Mouse (Mus musculus): Measurements from ENCODE around the gene Rmnd5a. TPM values are rescaled to one million over a fixed set of nuclear protein-coding genes. Genes with fewer than 3 reads are reported as not detected.

The Rmnd5a gene
- total RNA-seq, 1 experiment = 52.3 TPM

DNA sequence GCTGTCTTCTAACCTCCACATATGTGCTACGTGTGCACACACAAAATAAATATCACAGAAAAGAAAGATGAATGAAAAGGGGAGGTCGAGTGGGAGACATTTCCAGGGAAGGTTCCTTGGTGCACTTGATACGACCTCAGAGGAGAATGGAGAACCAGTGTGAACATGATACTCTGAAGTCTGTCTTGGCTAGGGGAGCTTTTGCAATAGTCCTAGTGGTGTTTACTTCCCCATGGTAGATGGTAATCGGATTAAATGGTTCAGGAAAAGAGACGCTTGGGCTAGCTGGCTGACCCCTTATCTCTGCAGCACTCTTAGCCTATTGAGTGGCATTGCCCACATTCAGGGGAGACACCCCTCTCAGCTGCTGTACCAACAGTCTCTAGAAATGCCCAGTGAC is 36.3 kb upstream of the Rmnd5a start:
- H3K9me3 ChIP-seq (ENCODE audit: control insufficient read depth, insufficient read depth, low read depth, low read length) = no peaks in the 10 kb centered on the region
- no peaks in the 10 kb centered on the region for H3K4me1 ChIP-seq (ENCODE audit: control insufficient read depth in 2 of 2, insufficient read depth in 2 of 2, low read length in 2 of 2, poor library complexity in 1 of 2)
- no peak overlapping the region for H3K9ac ChIP-seq (ENCODE audit: insufficient read depth, low read depth, low read length, poor library complexity, severe bottlenecking)
- no peak for DNase-seq (ENCODE audit: low read depth, low spot score)
- no peaks in the 10 kb centered on the region for H3K36me3 ChIP-seq (ENCODE audit: control insufficient read depth, insufficient read depth, low read length, poor library complexity, severe bottlenecking)
- no peak overlapping the region for H3K4me3 ChIP-seq (ENCODE audit: insufficient read depth in 1 of 2, low read depth in 1 of 2, low read length in 2 of 2, poor library complexity in 1 of 2, severe bottlenecking in 1 of 2)
- no peak overlapping the region for H3K27ac ChIP-seq (ENCODE audit: insufficient read depth, low read depth, low read length, poor library complexity, severe bottlenecking)
- TF ChIP-seq ZNF384 (IDR thresholded peaks at IDR 0.05; ENCODE audit: low read depth, low read length) (no peak), MAFK (IDR thresholded peaks at IDR 0.05; ENCODE audit: insufficient read depth, low read depth, low read length) (no peak), HCFC1 (IDR thresholded peaks at IDR 0.05; ENCODE audit: borderline replicate concordance, insufficient read depth, low read length) (no peak), ZC3H11A (IDR thresholded peaks at IDR 0.05; ENCODE audit: borderline replicate concordance, low read depth, low read length) (no peak), CHD2 (IDR thresholded peaks at IDR 0.05; ENCODE audit: low read depth, low read length) (no peak)
- in situ Hi-C loops (cut with MboI; ENCODE audit: low sequenced_read_pairs in 2 of 2, unreplicated experiment in 2 of 2) = no loop called here

DNA sequence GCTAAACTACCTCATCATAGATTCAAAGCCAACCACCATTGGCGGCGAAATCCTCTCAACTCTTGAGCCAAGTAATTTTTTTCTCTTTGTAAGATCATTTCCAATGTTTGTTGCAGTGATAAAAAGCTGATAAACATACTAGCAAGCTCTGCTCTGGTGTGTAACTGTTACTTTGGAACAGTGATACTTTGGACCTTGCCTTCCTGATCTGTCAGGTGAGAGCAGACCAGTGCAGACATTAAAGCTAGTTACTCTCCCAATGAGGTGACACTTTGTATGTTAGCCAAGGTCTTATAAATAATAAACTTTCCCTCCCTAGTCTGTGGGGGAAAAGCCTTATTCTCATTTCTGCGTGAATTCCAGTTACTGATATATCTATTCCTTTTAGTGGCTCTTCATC is 35.2 kb upstream of the Rmnd5a start:
- Histone ChIP-seq H3K27ac (ENCODE audit: insufficient read depth, low read depth, low read length, poor library complexity, severe bottlenecking) (no peak overlapping the region), H3K9me3 (ENCODE audit: control insufficient read depth, insufficient read depth, low read depth, low read length) (no peaks in the 10 kb centered on the region), H3K4me3 (ENCODE audit: insufficient read depth in 1 of 2, low read depth in 1 of 2, low read length in 2 of 2, poor library complexity in 1 of 2, severe bottlenecking in 1 of 2) (no peak overlapping the region), H3K9ac (ENCODE audit: insufficient read depth, low read depth, low read length, poor library complexity, severe bottlenecking) (no peak overlapping the region), H3K4me1 (ENCODE audit: control insufficient read depth in 2 of 2, insufficient read depth in 2 of 2, low read length in 2 of 2, poor library complexity in 1 of 2) (no peaks in the 10 kb centered on the region), H3K36me3 (ENCODE audit: control insufficient read depth, insufficient read depth, low read length, poor library complexity, severe bottlenecking) (no peaks in the 10 kb centered on the region)
- DNase-seq (ENCODE audit: low read depth, low spot score) = no peak
- TF ChIP-seq ZNF384 (IDR thresholded peaks at IDR 0.05; ENCODE audit: low read depth, low read length) = no peak
- no peak for TF ChIP-seq CHD2 (IDR thresholded peaks at IDR 0.05; ENCODE audit: low read depth, low read length)
- in situ Hi-C loops (cut with MboI; ENCODE audit: low sequenced_read_pairs in 2 of 2, unreplicated experiment in 2 of 2) = no loop called here

- no peak for TF ChIP-seq CHD2 (IDR thresholded peaks at IDR 0.05; ENCODE audit: low read depth, low read length)
- TF ChIP-seq ZC3H11A (IDR thresholded peaks at IDR 0.05; ENCODE audit: borderline replicate concordance, low read depth, low read length) = no peak
- no peak for TF ChIP-seq MAFK (IDR thresholded peaks at IDR 0.05; ENCODE audit: insufficient read depth, low read depth, low read length)
- no peak for TF ChIP-seq ZNF384 (IDR thresholded peaks at IDR 0.05; ENCODE audit: low read depth, low read length)
- no peak for TF ChIP-seq HCFC1 (IDR thresholded peaks at IDR 0.05; ENCODE audit: borderline replicate concordance, insufficient read depth, low read length)
- H3K9ac ChIP-seq (ENCODE audit: insufficient read depth, low read depth, low read length, poor library complexity, severe bottlenecking) = no peak overlapping the region
- no peaks in the 10 kb centered on the region for H3K36me3 ChIP-seq (ENCODE audit: control insufficient read depth, insufficient read depth, low read length, poor library complexity, severe bottlenecking)
- no peak for DNase-seq (ENCODE audit: low read depth, low spot score)
- H3K9me3 ChIP-seq (ENCODE audit: control insufficient read depth, insufficient read depth, low read depth, low read length) = no peaks in the 10 kb centered on the region
- no peaks in the 10 kb centered on the region for H3K4me1 ChIP-seq (ENCODE audit: control insufficient read depth in 2 of 2, insufficient read depth in 2 of 2, low read length in 2 of 2, poor library complexity in 1 of 2)
- in situ Hi-C loops (cut with MboI; ENCODE audit: low sequenced_read_pairs in 2 of 2, unreplicated experiment in 2 of 2) = no loop called here
- no peak overlapping the region for H3K27ac ChIP-seq (ENCODE audit: insufficient read depth, low read depth, low read length, poor library complexity, severe bottlenecking)
- no peak overlapping the region for H3K4me3 ChIP-seq (ENCODE audit: insufficient read depth in 1 of 2, low read depth in 1 of 2, low read length in 2 of 2, poor library complexity in 1 of 2, severe bottlenecking in 1 of 2)
Measured at GRCm38 (mm10) chr6:71472786-71473185, 32.3 kb upstream of the Rmnd5a start.

DNA sequence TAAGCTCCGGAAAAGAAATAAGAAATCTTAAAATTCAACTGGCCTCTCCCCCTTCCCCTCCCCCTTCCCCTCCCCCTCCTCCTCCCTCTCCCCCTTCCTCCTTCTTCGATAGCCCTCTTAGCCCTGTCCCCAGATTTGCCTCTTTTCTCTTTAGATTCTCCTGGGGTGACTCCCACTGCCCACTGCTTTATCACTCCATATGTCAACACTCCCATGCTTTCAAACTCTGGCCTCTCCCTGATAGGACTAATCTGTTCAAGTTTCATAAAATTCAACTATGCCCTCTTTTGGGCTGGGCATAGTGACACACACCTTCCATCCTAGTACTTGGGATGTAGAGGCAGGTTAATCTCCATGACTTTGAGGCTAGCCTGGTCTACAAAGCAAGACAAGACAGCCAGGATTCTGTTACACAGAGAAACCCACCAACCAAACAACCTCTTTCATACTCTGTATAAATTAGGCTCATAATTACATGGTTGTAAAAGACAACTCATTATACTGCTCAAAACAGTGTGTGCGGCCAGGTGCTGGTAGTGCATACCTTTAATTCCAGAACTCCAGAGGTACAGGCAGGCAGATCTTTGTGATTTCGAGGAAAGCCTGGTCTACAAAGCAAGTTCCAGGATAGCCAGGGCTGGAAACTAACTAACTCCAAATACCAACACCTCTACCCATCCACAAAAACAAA is 31.5 kb upstream of the Rmnd5a start:
- Histone ChIP-seq H3K4me3 (ENCODE audit: insufficient read depth in 1 of 2, low read depth in 1 of 2, low read length in 2 of 2, poor library complexity in 1 of 2, severe bottlenecking in 1 of 2) (no peak overlapping the region), H3K36me3 (ENCODE audit: control insufficient read depth, insufficient read depth, low read length, poor library complexity, severe bottlenecking) (no peaks in the 10 kb centered on the region), H3K27ac (ENCODE audit: insufficient read depth, low read depth, low read length, poor library complexity, severe bottlenecking) (no peak overlapping the region), H3K4me1 (ENCODE audit: control insufficient read depth in 2 of 2, insufficient read depth in 2 of 2, low read length in 2 of 2, poor library complexity in 1 of 2) (no peaks in the 10 kb centered on the region), H3K9ac (ENCODE audit: insufficient read depth, low read depth, low read length, poor library complexity, severe bottlenecking) (no peak overlapping the region), H3K9me3 (ENCODE audit: control insufficient read depth, insufficient read depth, low read depth, low read length) (no peaks in the 10 kb centered on the region)
- no peak for DNase-seq (ENCODE audit: low read depth, low spot score)
- in situ Hi-C loops (cut with MboI; ENCODE audit: low sequenced_read_pairs in 2 of 2, unreplicated experiment in 2 of 2) = no loop called here
- TF ChIP-seq CHD2 (IDR thresholded peaks at IDR 0.05; ENCODE audit: low read depth, low read length) (no peak), MAFK (IDR thresholded peaks at IDR 0.05; ENCODE audit: insufficient read depth, low read depth, low read length) (no peak), HCFC1 (IDR thresholded peaks at IDR 0.05; ENCODE audit: borderline replicate concordance, insufficient read depth, low read length) (no peak), ZC3H11A (IDR thresholded peaks at IDR 0.05; ENCODE audit: borderline replicate concordance, low read depth, low read length) (no peak), ZNF384 (IDR thresholded peaks at IDR 0.05; ENCODE audit: low read depth, low read length) (no peak)

GRCm38 (mm10) chr6:71469291-71469690 is 28.9 kb upstream of the Rmnd5a start:
- no peaks in the 10 kb centered on the region for H3K36me3 ChIP-seq (ENCODE audit: control insufficient read depth, insufficient read depth, low read length, poor library complexity, severe bottlenecking)
- no peaks in the 10 kb centered on the region for H3K4me1 ChIP-seq (ENCODE audit: control insufficient read depth in 2 of 2, insufficient read depth in 2 of 2, low read length in 2 of 2, poor library complexity in 1 of 2)
- TF ChIP-seq MAFK (IDR thresholded peaks at IDR 0.05; ENCODE audit: insufficient read depth, low read depth, low read length) = no peak
- TF ChIP-seq ZNF384 (IDR thresholded peaks at IDR 0.05; ENCODE audit: low read depth, low read length) = no peak
- no peak for TF ChIP-seq CHD2 (IDR thresholded peaks at IDR 0.05; ENCODE audit: low read depth, low read length)
- TF ChIP-seq HCFC1 (IDR thresholded peaks at IDR 0.05; ENCODE audit: borderline replicate concordance, insufficient read depth, low read length) = no peak
- TF ChIP-seq ZC3H11A (IDR thresholded peaks at IDR 0.05; ENCODE audit: borderline replicate concordance, low read depth, low read length) = no peak
- in situ Hi-C loops (cut with MboI; ENCODE audit: low sequenced_read_pairs in 2 of 2, unreplicated experiment in 2 of 2) = no loop called here
- H3K4me3 ChIP-seq (ENCODE audit: insufficient read depth in 1 of 2, low read depth in 1 of 2, low read length in 2 of 2, poor library complexity in 1 of 2, severe bottlenecking in 1 of 2) = no peak overlapping the region
- no peak overlapping the region for H3K27ac ChIP-seq (ENCODE audit: insufficient read depth, low read depth, low read length, poor library complexity, severe bottlenecking)
- no peak for DNase-seq (ENCODE audit: low read depth, low spot score)
- H3K9ac ChIP-seq (ENCODE audit: insufficient read depth, low read depth, low read length, poor library complexity, severe bottlenecking) = no peak overlapping the region
- no peaks in the 10 kb centered on the region for H3K9me3 ChIP-seq (ENCODE audit: control insufficient read depth, insufficient read depth, low read depth, low read length)
